Mouse (Mus musculus) left cerebral cortex, adult 2 months (tissue): ENCODE measurements around the gene Wipf3. TPM values are rescaled to one million over a fixed set of nuclear protein-coding genes. Genes with fewer than 3 reads are reported as not detected.
A peak's percentile ranks its signal among the peaks of the same experiment; 100 is the strongest.

ENCODE experiments used
- DNase-seq, 2 experiments: peaks; one replicate each; pipeline ENCODE4 v3.0.0; 2021 to 2022; ENCODE audit warnings: low spot score in 2 of 2, mixed read lengths in 1 of 2; ENCODE audit errors: extremely low spot score in 1 of 2
- H3K27ac ChIP-seq: fragments of 200-600 bp; 2 replicates; pipeline ENCODE4 v1.8.1; 2022
- H3K4me3 ChIP-seq: fragments of 200-600 bp; 2 replicates; pipeline ENCODE4 v1.8.1; 2022
- CTCF ChIP-seq: fragments of 200-600 bp; IDR thresholded peaks from 2 replicates; pipeline ENCODE4 v1.8.1; 2022; ENCODE audit warnings: antibody characterized with exemption, mild to moderate bottlenecking, moderate library complexity
- intact Hi-C: fragments of 180-260 bp; cut with DNase I; formaldehyde crosslinking; loops from one replicate; pipeline ENCODE4 v1.15.1; 2025
- total RNA-seq, 2 experiments: library from RNA; stranded (reverse); gene quantifications; 2 replicates each; pipeline ENCODE4 v1.2.3; 2021

The Wipf3 gene
- total RNA-seq, 2 experiments from 2014 or later, result 92.3 to 108 TPM

DNA sequence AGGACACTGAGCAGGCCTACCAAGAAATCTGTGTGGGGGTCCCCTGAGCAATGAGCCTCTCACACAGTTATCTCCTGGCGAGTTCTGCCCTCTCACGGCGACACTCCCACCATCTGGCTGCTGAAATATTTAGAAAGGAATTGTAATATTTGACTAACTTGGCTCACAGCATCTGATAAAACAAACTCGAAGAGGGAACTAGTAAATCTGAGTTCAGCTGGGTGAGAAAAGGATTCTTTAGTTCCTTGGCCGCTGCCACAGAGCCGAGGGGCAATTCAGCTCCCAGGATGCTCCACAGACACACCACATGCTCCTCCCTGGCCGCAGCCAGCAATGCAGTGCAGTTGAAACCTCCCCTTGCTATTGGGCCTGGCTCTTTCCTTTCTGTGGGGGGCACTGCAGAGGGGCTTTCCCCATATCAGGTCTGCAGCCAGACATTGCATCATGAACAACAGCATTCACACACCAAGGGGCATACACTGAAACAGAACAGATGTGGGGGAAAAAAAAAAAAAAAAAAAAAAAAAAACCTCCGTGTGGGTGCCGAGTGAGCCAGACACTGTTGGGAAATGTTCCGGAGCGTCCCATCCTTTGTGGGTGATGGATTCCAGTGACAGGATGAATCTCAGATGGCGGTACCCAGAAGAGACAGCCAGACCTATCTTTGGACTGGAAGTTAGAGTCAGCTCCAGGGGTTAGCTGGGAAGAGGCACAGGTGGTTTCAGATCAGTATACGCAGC is 3.6 kb downstream of the Wipf3 start:
- no peak for DNase-seq
- Histone ChIP-seq H3K4me3 (peak overlapping the region; percentile 22; the same call in 1 of the 2 replicates), H3K27ac (0 out of 2 replicates have a peak overlapping the region, but pooled peaks have one; percentile 15)
- no peak for TF ChIP-seq CTCF
- intact Hi-C loops, result no loop called here

DNA sequence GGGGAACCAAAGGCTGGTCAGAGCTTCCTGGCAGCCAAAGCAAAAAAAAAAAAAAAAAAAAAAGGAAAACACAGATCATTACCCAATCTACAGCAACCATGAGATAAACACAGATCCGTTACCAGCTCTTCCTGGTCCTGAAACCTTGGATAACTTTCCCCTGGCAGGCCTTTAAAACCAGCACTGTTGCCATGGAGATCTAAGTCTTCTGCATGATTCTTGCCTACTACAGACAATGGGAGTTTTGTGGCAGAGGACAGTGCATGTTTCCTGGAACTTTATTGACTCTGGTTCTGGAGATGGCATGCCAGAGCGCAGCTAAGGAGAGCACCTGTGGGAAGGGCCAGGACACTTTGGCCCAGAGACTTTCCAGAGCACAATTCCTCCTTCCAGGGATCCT is 4.8 kb downstream of the Wipf3 start:
- no peak for TF ChIP-seq CTCF
- intact Hi-C loops, result no loop called here

DNA sequence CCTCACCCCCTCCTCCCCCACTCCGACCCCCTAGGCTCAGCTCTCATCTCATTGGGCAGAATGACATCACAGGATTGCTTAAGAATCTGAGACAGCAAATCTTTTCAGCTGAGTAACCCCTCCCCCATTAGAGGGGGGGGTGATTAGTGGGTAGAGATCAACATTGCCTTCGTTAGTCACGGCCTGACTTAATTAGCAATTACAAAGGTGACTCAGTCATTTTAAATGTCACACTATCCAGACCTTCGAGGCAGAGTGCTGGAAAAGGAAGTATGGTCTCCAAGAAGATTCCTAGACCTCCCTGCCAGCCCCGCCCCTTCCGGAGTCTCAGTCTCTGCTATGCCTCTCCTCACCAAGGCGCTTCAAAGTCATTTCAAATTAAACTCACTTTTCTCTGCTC is 6.3 kb downstream of the Wipf3 start:
- no peak for DNase-seq
- Histone ChIP-seq H3K27ac (no peak overlapping the region), H3K4me3 (no peak overlapping the region)
- no peak for TF ChIP-seq CTCF
- intact Hi-C loops, result no loop called here

More for the DNA sequence above, 4.8 kb downstream of the Wipf3 start:
- no peak overlapping the region for H3K4me3 ChIP-seq
- H3K27ac ChIP-seq, result no peak overlapping the region
- DNase-seq, result no peak

DNA sequence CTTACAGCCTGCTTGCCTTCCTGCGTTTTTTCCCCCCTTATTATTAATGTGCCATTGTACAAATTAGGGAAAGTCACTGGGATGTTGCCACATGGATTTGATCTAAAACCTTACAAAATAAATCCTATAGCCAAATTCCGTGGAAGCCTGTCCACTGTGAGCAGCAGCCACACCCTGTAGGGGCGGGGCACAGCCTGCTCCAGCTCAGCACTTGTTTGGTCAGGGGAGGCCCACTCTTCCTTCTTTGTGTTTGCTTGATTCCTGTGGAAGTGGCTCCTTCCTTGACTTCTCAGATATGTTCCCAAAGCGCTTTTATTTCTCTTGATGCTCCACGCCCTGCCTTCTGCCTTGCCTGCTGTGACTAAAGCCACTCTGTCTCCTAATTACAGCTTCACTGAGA is 6.9 kb downstream of the Wipf3 start:
- TF ChIP-seq CTCF, result no peak
- intact Hi-C loops, result no loop called here
- DNase-seq, result no peak
- H3K27ac ChIP-seq, result no peak overlapping the region
- no peak overlapping the region for H3K4me3 ChIP-seq

DNA sequence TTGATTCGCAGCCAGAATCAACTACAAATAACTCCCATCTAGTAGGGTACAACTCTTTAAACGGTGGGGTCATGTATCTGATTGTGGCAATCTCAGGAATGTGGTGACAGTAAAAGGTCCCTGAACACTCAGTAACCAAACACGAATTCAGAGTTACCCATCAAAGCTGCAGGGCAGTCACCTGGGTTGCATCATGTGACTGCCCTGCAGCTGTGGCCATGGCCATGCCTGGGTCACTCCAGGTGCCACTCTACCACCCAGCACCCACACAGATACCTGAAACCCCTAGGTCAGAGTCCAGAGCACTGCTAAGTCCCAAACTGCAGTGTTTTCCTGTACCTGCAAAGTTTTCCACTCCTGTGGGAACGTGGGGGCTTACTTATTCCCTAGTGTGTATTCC is 9.1 kb downstream of the Wipf3 start:
- no peak overlapping the region for H3K27ac ChIP-seq
- no peak for TF ChIP-seq CTCF
- H3K4me3 ChIP-seq, result no peak overlapping the region
- intact Hi-C loops, result no loop called here
- peak in 1 of 2 experiments; percentile 3 for DNase-seq

DNA sequence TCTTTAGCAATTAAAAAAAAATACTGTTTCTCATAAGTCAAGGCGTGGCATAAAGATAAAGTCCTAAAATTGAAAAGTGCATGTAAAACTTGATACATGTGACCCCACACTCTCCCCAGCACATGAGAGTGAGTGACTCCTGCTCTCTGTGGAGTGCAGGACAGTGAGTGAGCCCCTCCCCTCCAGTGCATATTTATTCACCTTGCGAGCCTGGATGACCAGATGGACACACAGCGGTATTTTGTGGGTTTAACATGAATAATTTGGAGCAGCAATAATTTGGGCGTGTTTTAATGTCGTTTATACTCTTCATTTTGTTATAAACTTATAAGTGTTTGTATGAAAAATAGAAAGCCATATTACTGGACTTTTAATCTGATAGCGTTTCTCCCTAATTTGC is 11.3 kb downstream of the Wipf3 start:
- H3K27ac ChIP-seq, result no peak overlapping the region
- DNase-seq, result no peak
- H3K4me3 ChIP-seq, result no peak overlapping the region
- no peak for TF ChIP-seq CTCF
- intact Hi-C loops, result no loop called here

DNA sequence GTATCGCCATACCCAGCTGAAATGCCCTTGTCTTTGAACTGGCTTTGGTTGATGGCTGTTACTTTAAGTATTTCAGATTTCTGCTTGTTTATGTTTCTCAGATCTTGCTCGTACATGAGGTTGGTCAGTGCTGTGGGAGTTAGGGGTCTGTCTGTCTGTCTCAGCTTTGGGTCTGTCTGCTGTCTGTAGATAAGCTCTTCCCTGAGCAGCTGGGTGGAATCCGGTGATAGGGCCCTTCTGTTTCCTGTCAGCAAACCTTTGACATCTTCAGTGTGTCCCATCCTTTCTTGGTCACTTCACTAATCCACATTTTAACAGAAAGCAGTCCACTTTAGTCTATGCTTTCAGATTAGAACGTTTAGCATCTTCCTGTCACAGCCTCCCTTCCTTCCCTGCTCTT is 14.3 kb downstream of the Wipf3 start:
- intact Hi-C loops, result no loop called here
- TF ChIP-seq CTCF, result no peak
- Histone ChIP-seq H3K27ac (no peak overlapping the region), H3K4me3 (no peak overlapping the region)
- no peak for DNase-seq

DNA sequence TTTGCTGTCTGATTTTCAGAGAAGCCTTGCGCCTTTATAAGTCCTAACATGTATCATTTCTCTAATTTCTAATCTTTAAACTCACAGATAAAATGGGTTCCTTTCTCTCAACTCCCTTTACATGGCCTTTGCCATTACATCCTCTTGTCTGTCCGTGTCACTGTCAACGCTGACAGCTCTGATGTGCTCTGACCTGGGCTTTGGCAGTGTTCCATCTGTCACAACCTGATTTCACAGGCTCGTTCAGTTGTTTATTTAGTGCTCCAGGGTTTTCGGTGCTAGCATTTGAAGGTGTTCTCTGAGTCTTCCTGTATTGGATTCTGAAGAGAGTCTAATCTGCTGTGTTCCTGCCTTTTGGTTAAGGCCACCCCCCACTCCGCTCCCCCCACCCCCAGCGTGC is 14.7 kb downstream of the Wipf3 start:
- no peak overlapping the region for H3K4me3 ChIP-seq
- no peak for TF ChIP-seq CTCF
- no peak overlapping the region for H3K27ac ChIP-seq
- no peak for DNase-seq
- intact Hi-C loops, result no loop called here

DNA sequence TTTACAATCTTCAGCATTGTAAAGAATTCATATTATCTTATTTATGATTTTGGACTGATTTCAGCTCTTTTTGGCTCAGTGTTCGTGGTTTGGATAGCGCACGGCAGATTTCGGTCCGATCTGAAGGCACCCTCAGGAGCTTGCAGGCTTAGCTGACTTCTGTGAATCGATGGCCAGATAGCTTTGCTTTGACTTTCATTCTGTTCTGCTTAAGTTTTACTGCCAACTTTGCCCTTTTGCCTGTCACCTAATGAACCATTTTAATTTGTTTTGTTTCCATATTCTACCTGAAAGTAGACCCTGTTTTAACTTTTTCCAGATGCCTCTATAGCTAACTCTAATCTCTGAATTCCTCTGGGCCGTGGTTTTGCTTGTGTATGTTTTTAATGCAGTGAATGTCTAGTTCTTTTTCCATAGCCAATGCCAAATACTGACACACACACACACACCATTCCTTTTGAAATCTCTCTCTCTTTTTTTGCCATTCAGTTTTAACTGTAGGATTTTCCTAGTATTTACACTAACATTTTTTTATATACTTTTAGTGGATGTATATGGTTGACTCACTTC is 15.9 kb downstream of the Wipf3 start:
- DNase-seq, result no peak
- Histone ChIP-seq H3K27ac (no peak overlapping the region), H3K4me3 (no peak overlapping the region)
- intact Hi-C loops, result no loop called here
- no peak for TF ChIP-seq CTCF

DNA sequence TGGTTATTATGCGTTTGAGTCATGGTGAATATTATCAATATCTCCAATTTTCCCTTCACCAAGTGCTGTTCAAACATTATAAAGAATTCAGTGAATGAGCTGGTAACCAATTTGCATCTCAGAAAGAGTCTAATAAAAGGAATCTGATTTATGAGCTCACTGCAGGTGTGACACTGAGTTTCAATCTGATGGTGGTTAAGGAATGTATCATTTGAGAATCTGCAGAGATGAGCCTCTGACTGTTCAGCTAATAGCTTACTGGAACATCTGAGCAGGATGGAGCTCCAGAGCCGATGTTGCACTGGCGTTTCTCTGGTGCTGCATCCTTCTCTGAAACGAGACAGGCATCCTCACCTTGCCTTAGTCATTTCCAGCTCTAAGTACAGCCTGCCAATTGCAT is 17.9 kb downstream of the Wipf3 start:
- intact Hi-C loops, result no loop called here
- TF ChIP-seq CTCF, result no peak
- Histone ChIP-seq H3K4me3 (no peak overlapping the region), H3K27ac (no peak overlapping the region)
- DNase-seq, result no peak

DNA sequence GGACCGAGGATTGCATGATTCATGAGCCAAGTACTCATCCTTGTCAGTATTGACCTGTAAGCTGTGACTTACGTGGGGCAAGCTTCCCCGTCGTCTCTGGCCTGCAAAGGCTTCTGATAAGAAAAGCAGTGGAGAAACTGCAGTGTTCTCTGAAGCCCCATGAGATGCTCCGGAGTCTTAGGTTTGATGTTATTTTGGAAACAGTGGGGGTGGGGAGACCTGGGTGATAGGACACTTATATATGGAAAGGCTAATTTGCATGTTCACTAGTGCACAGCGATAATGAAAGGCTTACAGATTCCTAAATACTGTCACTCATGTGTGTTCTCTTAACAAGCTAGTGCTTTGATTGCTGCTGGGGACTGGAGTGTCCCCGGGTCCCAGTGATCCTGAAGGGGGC is 30.3 kb downstream of the Wipf3 start:
- Histone ChIP-seq H3K27ac (no peak overlapping the region; the same call in 1 of the 2 replicates), H3K4me3 (no peak overlapping the region)
- TF ChIP-seq CTCF, result no peak
- no peak for DNase-seq
- intact Hi-C loops, result no loop called here

DNA sequence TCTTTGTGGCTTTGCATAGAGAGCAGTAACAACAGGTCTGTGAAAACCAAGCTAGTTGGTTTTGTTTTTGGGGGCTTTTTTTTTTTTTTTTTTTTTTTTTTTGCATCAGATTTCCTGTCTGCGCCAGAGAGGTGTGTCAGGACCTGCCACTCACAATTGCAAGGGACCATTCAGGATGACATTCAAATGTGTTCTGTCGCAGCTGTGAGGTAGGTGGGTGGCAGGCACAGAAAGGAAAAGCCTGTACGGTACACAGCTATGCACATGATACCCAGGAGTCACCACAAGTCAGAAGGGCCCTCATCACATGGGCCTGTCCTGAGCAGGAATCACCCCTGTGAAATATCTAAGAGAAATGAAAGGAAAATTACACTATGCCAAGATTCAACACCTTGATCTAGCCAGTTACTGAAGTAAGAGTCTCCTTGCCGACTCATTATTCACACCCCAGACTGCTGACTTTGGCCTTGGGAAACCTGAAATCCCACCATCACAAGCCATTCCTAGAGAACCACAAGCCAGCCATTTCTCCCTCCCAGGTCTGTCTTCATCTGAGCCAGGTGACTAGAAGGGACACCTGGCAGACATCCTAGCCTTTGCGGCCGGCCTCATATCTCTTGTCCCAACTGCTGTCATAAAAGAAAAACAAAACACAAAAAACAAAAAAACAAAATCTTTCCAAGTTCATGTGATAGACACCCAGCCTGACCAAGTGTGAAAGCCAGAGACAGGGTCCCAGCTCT is 30.9 kb downstream of the Wipf3 start:
- DNase-seq, result no peak
- TF ChIP-seq CTCF, result no peak
- Histone ChIP-seq H3K4me3 (no peak overlapping the region), H3K27ac (no peak overlapping the region; the same call in 1 of the 2 replicates)
- intact Hi-C loops, result no loop called here
